Mouse (Mus musculus) ES-E14 (cell line): Measurements from ENCODE around the gene Zfp277. TPM values are rescaled to one million over a fixed set of nuclear protein-coding genes. Genes with fewer than 3 reads are reported as not detected.

ENCODE experiments used
- DNase-seq: peaks from one replicate; pipeline ENCODE4 v3.0.0-alpha.2; 2013; ENCODE audit warnings: low read depth, low spot score
- H3K27ac ChIP-seq: 2 replicates; pipeline ENCODE4 v1.5.1; 2012; ENCODE audit warnings: low read depth, mild to moderate bottlenecking, low read length, moderate library complexity, mixed read lengths; ENCODE audit not compliant: poor library complexity, insufficient read depth, severe bottlenecking
- H3K36me3 ChIP-seq: 2 replicates; pipeline ENCODE4 v1.6.1; 2012; ENCODE audit warnings: mild to moderate bottlenecking, low read length, moderate library complexity, mixed read lengths; ENCODE audit not compliant: control insufficient read depth, poor library complexity, insufficient read depth, severe bottlenecking
- H3K4me1 ChIP-seq, 2 experiments: fragments of 150-350 bp in 1 of 2; sonication (generic) in 1 of 2; 2 replicates each; pipeline ENCODE4 v1.6.1; 2012; ENCODE audit warnings: low read length in 2 of 2, mild to moderate bottlenecking in 1 of 2, mixed read lengths in 1 of 2; ENCODE audit not compliant: control insufficient read depth in 2 of 2, insufficient read depth in 2 of 2, poor library complexity in 1 of 2
- H3K4me3 ChIP-seq, 2 experiments: fragments of 150-350 bp in 1 of 2; sonication (generic) in 1 of 2; 2 replicates each; pipeline ENCODE4 v1.5.1; 2012; ENCODE audit warnings: low read length in 2 of 2, low read depth in 1 of 2, mild to moderate bottlenecking in 1 of 2, mixed read lengths in 1 of 2; ENCODE audit not compliant: insufficient read depth in 1 of 2, poor library complexity in 1 of 2, severe bottlenecking in 1 of 2
- H3K9ac ChIP-seq: 2 replicates; pipeline ENCODE4 v1.6.1; 2012; ENCODE audit warnings: low read depth, mild to moderate bottlenecking, low read length, mixed read lengths; ENCODE audit not compliant: poor library complexity, insufficient read depth, severe bottlenecking
- H3K9me3 ChIP-seq: fragments of 150-350 bp; sonication (generic); 2 replicates; pipeline ENCODE4 v1.6.1; 2012; ENCODE audit warnings: low read depth, mild to moderate bottlenecking, low read length; ENCODE audit not compliant: control insufficient read depth, insufficient read depth
- CHD2 ChIP-seq: IDR thresholded peaks from 2 replicates; pipeline ENCODE4 v1.6.1; 2014; ENCODE audit warnings: mild to moderate bottlenecking, low read depth, low read length, inconsistent platforms
- HCFC1 ChIP-seq: IDR thresholded peaks from 2 replicates; pipeline ENCODE4 v1.6.1; 2012; ENCODE audit warnings: low read length, inconsistent platforms, borderline replicate concordance; ENCODE audit not compliant: insufficient read depth
- MAFK ChIP-seq: IDR thresholded peaks from 2 replicates; pipeline ENCODE4 v1.6.1; 2014; ENCODE audit warnings: mild to moderate bottlenecking, low read depth, low read length, inconsistent platforms; ENCODE audit not compliant: insufficient read depth
- ZC3H11A ChIP-seq: IDR thresholded peaks from 2 replicates; pipeline ENCODE4 v1.6.1; 2012; ENCODE audit warnings: low read depth, mild to moderate bottlenecking, inconsistent platforms, low read length, borderline replicate concordance
- ZNF384 ChIP-seq: IDR thresholded peaks from 2 replicates; pipeline ENCODE4 v1.6.1; 2012; ENCODE audit warnings: low read depth, low read length, inconsistent platforms
- in situ Hi-C, 2 experiments: fragments of 600-800 bp; cut with MboI; formaldehyde crosslinking; loops; one replicate each; pipeline ENCODE4 v1.15.1; 2025; ENCODE audit warnings: low sequenced_read_pairs in 2 of 2, inconsistent platforms in 1 of 2; ENCODE audit not compliant: unreplicated experiment in 2 of 2
- total RNA-seq: library from RNA; depleted of rRNA; stranded (reverse); fragments of 300-350 nt; gene quantifications from 2 replicates; pipeline ENCODE4 v1.2.3, GENCODE M21; 2012

Gene Zfp277
- total RNA-seq, 1 experiment: 21.9 TPM

DNA sequence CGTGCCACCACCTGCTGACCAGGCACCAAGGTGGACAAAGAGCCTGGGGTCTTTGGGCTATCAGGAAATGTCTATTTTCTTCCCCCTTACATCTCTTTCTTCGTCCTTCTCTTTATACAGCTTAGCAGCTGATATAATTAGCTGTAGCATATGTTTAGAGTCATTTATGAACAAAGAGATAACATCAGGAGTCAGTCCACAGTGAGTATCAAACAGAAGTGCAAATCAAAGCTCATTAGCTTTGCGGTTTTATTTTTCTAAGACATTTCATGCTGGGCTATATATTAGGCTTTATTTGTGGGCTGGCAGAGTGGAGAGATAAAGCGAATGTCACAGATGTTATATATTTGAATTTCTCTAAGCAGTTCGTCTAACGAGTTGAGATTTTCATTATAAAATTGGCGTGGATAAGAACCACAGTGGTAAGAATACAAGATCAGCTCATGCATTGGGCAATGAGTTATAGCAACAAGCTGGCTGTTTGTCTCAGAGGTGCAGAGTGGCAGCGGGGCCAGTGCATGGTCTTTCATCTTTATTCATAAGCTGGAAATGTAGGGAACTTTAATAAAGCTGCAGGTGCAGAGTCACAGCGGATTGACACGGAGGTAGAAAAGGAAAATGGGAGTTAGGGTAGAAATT lies 98.5 kb downstream of the Zfp277 start:
- no peaks in the 10 kb centered on the region for H3K9me3 ChIP-seq
- H3K36me3 ChIP-seq: no peaks in the 10 kb centered on the region
- no peak overlapping the region for H3K4me3 ChIP-seq
- H3K4me1 ChIP-seq: peaks cover 2 to 4% of the 10 kb centered on the region in 2 experiments; a peak in 3 of 4 replicates
- in situ Hi-C loops: no loop called here
- H3K27ac ChIP-seq: no peak overlapping the region
- H3K9ac ChIP-seq: no peak overlapping the region
- no peak for DNase-seq
- TF ChIP-seq ZC3H11A (no peak), ZNF384 (no peak), CHD2 (no peak), HCFC1 (no peak), MAFK (no peak)

DNA sequence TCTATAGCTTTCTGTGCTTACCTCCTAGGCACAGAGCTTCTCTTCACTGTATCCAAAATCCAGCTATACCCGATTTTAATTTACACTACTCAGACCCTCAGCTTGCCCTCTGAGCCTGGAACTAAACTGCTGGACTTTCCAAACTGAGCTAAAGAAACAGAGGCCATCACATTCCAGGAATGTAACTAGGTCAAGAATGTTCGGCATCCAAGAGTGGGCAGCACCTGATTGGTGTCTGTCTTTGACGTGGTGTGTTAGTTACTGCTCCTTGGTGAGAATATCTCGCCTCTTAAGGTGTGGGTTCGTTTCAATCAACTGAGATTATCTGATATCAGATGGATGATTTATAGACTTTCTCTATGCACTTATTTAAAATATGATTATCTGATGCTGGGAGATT lies 104.3 kb downstream of the Zfp277 start:
- Histone ChIP-seq H3K9ac (no peak overlapping the region), H3K36me3 (no peaks in the 10 kb centered on the region), H3K27ac (no peak overlapping the region), H3K9me3 (no peaks in the 10 kb centered on the region), H3K4me1 (no peaks in the 10 kb centered on the region; a peak in 1 of 4 replicates), H3K4me3 (no peak overlapping the region)
- TF ChIP-seq ZNF384 (no peak), MAFK (no peak), ZC3H11A (no peak), CHD2 (no peak), HCFC1 (no peak)
- no peak for DNase-seq
- in situ Hi-C loops: no loop called here

GRCm38 (mm10) chr12:40335303-40335702 lies 110.4 kb downstream of the Zfp277 start:
- DNase-seq: no peak
- TF ChIP-seq CHD2 (no peak), HCFC1 (no peak), ZNF384 (no peak), ZC3H11A (no peak), MAFK (no peak)
- H3K4me3 ChIP-seq: no peak overlapping the region
- no peaks in the 10 kb centered on the region for H3K9me3 ChIP-seq
- H3K9ac ChIP-seq: no peak overlapping the region
- H3K36me3 ChIP-seq: no peaks in the 10 kb centered on the region
- H3K4me1 ChIP-seq: no peaks in the 10 kb centered on the region
- in situ Hi-C loops: no loop called here
- H3K27ac ChIP-seq: no peak overlapping the region

DNA sequence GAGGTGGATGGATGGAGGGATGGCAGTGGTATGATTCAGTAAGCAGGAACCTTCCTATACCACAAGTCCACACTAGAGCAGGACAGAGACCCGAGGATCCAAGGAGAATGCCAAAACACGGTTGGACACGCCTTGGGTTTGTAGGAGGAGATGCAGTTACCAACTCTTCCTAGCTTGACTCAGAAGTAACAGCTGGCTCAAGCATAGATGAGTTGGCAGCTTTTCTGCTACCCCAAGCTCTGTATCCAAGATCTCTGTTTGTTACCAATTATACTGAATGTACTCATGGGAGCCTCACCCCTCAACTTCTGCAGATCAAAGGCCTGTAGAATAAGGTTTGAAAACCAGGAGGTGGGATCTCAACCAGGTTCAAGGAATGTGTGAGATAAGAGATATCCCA lies 114.2 kb downstream of the Zfp277 start:
- in situ Hi-C loops: no loop called here

More for the DNA sequence above, 114.2 kb downstream of the Zfp277 start:
- H3K4me3 ChIP-seq: no peak overlapping the region
- DNase-seq: no peak
- no peak overlapping the region for H3K9ac ChIP-seq
- no peaks in the 10 kb centered on the region for H3K9me3 ChIP-seq
- no peak for TF ChIP-seq CHD2
- TF ChIP-seq ZC3H11A: no peak
- no peak for TF ChIP-seq ZNF384
- TF ChIP-seq MAFK: no peak
- no peak for TF ChIP-seq HCFC1
- no peak overlapping the region for H3K27ac ChIP-seq
- H3K36me3 ChIP-seq: no peaks in the 10 kb centered on the region
- no peaks in the 10 kb centered on the region for H3K4me1 ChIP-seq
